Mouse (Mus musculus): ENCODE measurements around the gene Olfr549.

DNA sequence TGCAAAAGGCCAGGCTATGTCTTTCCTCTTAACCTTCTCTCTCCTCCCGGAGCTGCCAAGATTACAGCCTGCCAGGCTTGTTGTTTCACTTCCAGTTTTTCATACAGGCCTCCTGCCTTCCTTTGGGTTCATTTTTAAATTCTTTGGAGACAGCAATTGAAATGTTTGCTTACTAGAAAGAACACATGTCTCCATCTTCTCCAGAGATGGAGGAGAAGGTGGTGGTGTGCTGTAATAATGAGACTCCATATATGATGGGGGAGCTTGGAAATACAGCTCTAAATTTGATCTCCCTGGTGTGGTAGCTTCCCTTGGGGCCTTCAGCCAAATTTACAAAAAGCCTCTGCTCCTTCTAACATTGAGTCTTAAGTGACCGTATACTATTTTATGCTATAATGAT is 9.1 kb upstream of the Olfr549 start, which contains the start of gene Olfr548-ps1:
- TF ChIP-seq CTCF (IDR thresholded peaks at IDR 0.05; ENCODE audit: low read depth, low read length): no peak
- TF ChIP-seq POLR2A (IDR thresholded peaks at IDR 0.05; ENCODE audit: insufficient read depth, low read length): no peak
- no peak for TF ChIP-seq EP300 (IDR thresholded peaks at IDR 0.05; ENCODE audit: insufficient read depth, low read depth, low read length)
